Mouse (Mus musculus) yolk sac, embryonic 10.5 days (tissue): ENCODE data around the gene H2afz.
"Not testable (repeated sequence)": the region's sequence is repeated elsewhere in the genome, so short reads cannot be mapped to it uniquely, and the experiment has no call there.

ENCODE experiments used
- DNase-seq: peaks from one replicate; pipeline ENCODE4 v3.0.0-alpha.2; 2017; ENCODE audit warnings: low spot score

H2afz gene

GRCm38 (mm10) chr3:137864124-137864987, at the start of gene H2afz:
TSS of gene H2afz (plus strand) at chr3:137864487.
- DNase-seq = peak; percentile 98

DNA sequence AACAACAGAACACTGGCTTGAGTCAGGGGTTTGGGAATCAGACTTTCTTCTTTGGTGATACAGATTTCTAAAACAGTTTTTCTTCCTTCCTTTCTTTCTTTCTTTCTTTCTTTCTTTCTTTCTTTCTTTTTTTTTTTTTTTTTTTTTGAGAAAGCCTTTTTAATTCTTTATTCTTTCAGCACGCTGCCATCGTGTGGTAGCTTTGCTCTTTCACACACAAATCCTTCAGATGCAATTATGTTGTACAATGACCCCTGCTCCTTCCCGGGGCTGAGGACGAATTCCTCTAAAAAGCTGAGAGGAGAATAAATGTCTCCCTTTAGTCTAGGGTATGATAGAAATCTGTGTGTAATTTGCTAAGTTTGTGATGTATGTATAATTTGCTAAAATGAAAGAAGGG, 45.6 kb upstream of the H2afz start:
- DNase-seq = no peak

DNA sequence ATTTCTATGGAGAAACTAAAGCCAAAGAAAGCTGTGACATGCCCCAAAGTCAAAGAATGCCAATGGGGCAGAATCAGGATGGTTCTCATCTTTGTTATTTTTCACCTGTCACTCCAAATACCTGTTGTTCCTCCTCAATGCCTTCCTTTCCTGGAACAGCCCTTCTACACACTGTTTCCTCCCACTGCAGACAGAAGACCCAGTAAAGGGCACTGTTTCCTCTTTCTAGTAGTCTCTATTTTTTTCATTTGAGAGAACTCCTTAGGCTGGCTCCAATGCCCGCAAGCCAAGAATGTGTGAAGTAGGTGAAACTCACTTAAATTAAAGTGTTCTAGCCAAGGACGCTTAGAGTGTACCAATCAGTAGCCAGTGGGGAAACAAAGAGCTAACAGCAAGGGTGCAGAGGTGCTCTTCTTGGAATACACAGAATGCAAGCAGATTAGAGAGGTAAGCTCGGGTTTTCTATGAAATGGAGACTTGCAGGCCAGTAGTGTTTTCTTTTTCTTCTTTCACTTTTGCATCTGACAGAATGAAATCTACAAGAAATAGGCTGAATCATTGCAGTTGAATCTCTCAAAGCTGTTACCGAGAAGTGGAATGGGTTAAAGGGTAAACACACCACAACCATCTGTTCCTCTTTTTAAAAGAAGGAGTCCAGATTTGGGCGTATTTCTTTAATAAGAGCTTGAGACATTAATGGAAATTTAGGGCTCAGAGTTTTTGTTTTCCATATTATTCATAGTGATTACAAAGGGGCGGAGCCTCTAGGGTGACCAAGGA, 43.4 kb upstream of the H2afz start:
- no peak for DNase-seq

GRCm38 (mm10) chr3:137823317-137823716, 41.0 kb upstream of the H2afz start:
- DNase-seq = no peak

- peak; percentile 40 for DNase-seq
These were observed 36.6 kb upstream of the H2afz start for GRCm38 (mm10) chr3:137827678-137828077.

GRCm38 (mm10) chr3:137831156-137831555, 33.1 kb upstream of the H2afz start:
- DNase-seq = no peak

DNA sequence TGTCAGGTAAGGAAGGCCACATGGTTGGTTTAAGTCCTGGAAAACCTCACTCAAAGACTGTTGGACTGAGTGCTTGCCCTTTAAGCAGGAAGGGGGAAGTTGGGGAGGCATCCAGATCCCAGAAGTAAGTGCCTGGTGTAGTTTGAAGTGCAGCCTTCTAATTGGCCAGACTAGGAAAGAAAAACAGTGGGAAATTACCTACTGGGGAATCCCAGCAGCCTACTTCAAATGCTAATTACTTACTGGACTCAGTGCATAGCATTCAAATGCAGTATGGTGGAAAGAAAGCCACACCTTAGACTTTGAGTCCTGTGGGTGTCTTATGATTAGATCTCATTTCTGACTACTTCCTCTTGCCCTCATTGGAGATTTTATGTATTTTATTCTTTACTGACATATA, 31.2 kb upstream of the H2afz start:
- no peak for DNase-seq

- no peak for DNase-seq
These were observed 30.6 kb upstream of the H2afz start for GRCm38 (mm10) chr3:137833698-137834097.

GRCm38 (mm10) chr3:137836543-137836942, 27.7 kb upstream of the H2afz start:
- no peak for DNase-seq

- DNase-seq = no peak
These were observed 26.1 kb upstream of the H2afz start for GRCm38 (mm10) chr3:137838160-137838559.

DNA sequence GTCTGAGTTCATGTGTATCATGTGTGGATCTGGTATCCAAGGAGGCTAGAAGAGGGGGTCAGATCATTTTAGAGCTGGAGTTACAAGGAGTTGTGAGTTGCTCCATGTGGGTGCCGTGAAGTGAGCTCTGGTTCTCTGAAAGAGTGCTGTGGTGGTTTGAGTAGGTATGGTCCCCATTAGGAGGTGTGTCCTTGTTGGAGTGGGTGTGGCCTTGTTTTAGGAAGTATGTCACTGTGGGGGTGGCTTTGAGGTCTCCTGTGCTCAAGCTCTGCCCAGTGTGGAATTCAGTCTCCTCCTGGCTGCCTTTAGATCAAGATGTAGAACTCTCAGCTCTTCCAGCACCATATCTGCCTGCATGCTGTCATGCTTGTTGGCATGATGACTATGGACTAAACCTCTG, 21.3 kb upstream of the H2afz start:
- no peak for DNase-seq

DNA sequence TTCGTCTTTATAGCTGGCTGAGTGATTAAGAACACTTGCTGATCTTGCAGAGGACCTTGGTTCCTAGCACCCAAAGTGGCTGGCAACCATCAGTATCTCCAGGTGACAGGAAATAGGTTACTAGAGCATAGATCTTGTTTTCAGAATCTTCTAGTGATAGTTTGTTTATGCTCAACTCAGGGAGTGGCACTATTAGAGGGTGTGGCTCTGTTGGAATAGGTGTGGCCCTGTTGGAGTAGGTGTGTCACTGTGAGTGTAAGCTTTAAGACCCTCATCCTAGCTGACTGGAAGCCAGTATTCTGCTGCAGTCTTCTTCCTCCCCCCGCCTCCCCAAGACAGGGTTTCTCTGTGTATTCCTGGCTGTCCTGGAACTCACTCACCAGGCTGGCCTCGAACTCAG, 20.0 kb upstream of the H2afz start:
- DNase-seq = no peak

DNA sequence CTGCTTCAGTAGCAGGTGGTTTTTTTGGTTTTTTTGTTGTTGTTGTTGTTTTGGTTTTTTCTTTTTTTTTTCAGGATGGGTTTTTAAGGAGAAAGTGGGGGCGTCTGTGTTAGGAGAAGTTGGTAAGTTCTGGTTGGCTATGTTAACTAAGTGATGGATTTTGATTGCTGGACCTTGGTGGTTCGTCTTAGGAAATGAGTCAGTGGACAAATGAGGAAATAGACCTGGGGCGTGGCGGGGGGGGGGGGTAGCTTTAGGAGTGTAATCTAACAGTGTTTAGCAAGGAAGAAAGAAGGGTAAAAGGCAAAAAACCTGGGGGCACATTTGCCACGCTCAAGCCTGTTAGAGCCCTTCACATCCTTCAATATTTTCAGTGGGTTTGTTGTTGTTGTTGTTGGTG, 17.7 kb upstream of the H2afz start:
- no peak for DNase-seq

- DNase-seq = no peak
These were observed 15.9 kb upstream of the H2afz start for GRCm38 (mm10) chr3:137848354-137848753.

- no peak for DNase-seq
These were observed 14.6 kb upstream of the H2afz start for GRCm38 (mm10) chr3:137849697-137850096.

DNA sequence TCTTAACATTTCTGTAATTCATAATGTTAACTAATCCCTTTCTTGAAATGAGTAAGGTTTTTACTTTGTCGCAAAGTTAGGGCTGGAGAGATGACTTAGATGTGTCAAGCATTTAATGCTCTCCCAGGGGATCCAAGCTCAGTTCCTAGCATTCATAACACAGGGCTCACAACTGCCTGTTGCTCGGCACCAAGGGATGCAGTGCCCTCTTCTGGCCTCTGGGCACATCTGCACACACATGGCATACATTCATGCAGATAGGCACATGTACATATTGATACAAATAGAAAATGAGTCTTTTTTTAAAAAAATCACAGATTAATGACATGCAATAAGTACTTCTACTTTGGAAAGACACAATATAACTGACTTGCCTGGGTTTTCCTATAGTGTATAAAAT, 13.1 kb upstream of the H2afz start:
- DNase-seq = no peak

DNA sequence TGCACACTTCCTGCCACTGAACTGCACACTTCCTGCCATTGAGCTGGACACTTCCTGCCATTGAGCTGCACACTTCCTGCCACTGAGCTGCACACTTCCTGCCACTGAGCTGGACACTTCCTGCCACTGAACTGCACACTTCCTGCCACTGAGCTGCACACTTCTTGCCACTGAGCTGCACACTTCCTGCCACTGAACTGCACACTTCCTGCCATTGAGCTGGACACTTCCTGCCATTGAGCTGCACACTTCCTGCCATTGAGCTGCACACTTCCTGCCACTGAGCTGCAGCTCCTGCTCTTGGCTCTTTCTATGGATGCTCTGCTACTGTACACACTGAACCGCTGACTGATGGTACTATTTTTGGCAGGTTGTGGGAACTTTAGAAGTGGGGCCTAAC, 11.3 kb upstream of the H2afz start:
- DNase-seq = not testable (repeated sequence)

GRCm38 (mm10) chr3:137855328-137855727, 9.0 kb upstream of the H2afz start:
- no peak for DNase-seq

DNA sequence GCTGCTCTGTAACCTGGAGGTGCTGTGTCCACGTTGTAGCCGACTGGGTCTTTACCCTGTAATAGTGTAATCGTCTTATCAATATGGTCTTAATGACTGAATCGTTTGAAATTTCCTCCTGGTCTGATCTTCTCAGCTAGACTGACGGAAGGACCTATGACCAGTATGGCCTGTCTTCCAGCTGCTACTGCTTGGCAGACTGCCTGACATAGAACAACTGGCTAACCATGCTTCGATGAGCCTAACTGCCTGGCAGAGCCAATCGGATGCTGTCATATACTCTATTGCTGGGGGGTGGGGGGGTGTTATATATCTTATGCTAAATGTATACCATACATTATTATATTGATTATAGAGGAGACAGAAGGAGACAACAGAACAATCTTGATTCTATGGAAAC, 8.2 kb upstream of the H2afz start:
- DNase-seq = no peak

GRCm38 (mm10) chr3:137860394-137861170, 3.7 kb upstream of the H2afz start:
- DNase-seq = no peak

DNA sequence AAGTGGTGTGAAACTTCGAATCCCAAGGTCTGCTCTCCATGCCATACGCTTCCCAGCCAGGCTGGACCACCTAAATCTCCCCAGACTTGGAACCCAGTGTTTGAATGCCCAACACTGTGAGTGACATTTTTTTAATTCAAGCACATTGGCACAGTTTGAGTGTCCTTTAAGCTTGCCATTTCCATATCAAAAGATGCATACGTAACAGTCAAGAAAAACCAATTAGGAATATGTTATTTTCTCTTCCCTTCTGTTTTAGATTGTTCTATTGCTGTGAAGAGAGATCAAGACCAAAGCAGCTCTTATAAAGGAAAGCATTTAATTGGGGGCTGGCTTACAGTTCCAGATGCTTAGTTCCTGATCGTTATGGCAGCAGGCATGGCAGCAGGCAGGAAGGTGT, 2.9 kb upstream of the H2afz start:
- no peak for DNase-seq

DNA sequence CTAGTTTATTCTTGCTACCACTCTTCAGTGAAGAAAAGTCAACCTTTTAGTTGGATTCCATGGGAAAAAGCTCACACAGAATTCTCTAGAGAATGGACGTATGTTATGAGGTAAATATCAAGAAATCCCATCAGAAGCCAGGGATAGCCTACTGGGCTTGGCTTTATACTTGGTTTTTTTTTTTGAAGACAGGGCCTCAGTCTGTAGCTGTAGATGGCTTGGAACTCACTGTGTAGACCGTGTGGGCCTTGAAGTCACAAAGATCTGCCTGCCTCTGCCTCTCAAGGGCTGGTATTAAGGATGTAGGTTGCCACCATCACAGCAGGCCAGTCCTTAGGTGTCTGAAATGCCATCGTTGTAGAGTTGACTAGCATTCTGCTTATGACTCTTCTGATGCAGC, 1.7 kb upstream of the H2afz start:
- DNase-seq = no peak
